Mouse (Mus musculus): ENCODE measurements around the gene Mapt.
"Not testable (repeated sequence)": the region's sequence is repeated elsewhere in the genome, so short reads cannot be mapped to it uniquely, and the experiment has no call there.

Mapt gene

GRCm38 (mm10) chr11:104233574-104234206 lies 2.5 kb downstream of the Mapt start:
- peak; percentile 61 for DNase-seq

GRCm38 (mm10) chr11:104234680-104235079 lies 3.5 kb downstream of the Mapt start:
- peak; percentile 37 for DNase-seq

- peak; percentile 56 for DNase-seq
These were observed 4.7 kb downstream of the Mapt start for GRCm38 (mm10) chr11:104235881-104236280.

GRCm38 (mm10) chr11:104237226-104237625 lies 6.0 kb downstream of the Mapt start:
- peak; percentile 93 for DNase-seq

- DNase-seq: peak; percentile 24
These were observed 7.0 kb downstream of the Mapt start for GRCm38 (mm10) chr11:104237958-104238747.

GRCm38 (mm10) chr11:104245478-104245877 lies 14.3 kb downstream of the Mapt start:
- not testable (repeated sequence) for DNase-seq

- no peak for DNase-seq
These were observed 15.0 kb downstream of the Mapt start for GRCm38 (mm10) chr11:104246171-104246694.

GRCm38 (mm10) chr11:104247141-104247717 lies 16.0 kb downstream of the Mapt start:
- DNase-seq: no peak

GRCm38 (mm10) chr11:104249420-104249819 lies 18.2 kb downstream of the Mapt start:
- DNase-seq: no peak

- no peak for DNase-seq
These were observed 19.9 kb downstream of the Mapt start for GRCm38 (mm10) chr11:104251121-104251520.

- no peak for DNase-seq
These were observed 20.9 kb downstream of the Mapt start for GRCm38 (mm10) chr11:104252094-104252493.

- DNase-seq: peak; percentile 84
These were observed 23.3 kb downstream of the Mapt start for GRCm38 (mm10) chr11:104254408-104255039.

- no peak for DNase-seq
These were observed 25.0 kb downstream of the Mapt start for GRCm38 (mm10) chr11:104256179-104256578.

GRCm38 (mm10) chr11:104258991-104259390 lies 27.8 kb downstream of the Mapt start:
- DNase-seq: no peak

GRCm38 (mm10) chr11:104264683-104265082 lies 33.5 kb downstream of the Mapt start:
- no peak for DNase-seq

- no peak for DNase-seq
These were observed 34.5 kb downstream of the Mapt start for GRCm38 (mm10) chr11:104265669-104266068.

GRCm38 (mm10) chr11:104267380-104267779 lies 36.2 kb downstream of the Mapt start:
- peak; percentile 59 for DNase-seq

GRCm38 (mm10) chr11:104269385-104269822 lies 38.2 kb downstream of the Mapt start:
- DNase-seq: peak; percentile 56

GRCm38 (mm10) chr11:104270452-104270851 lies 39.3 kb downstream of the Mapt start:
- DNase-seq: peak; percentile 50

GRCm38 (mm10) chr11:104270876-104271275 lies 39.7 kb downstream of the Mapt start:
- no peak for DNase-seq

- peak; percentile 88 for DNase-seq
These were observed 40.7 kb downstream of the Mapt start for GRCm38 (mm10) chr11:104271876-104272275.

GRCm38 (mm10) chr11:104272352-104272751 lies 41.2 kb downstream of the Mapt start:
- peak; percentile 96 for DNase-seq

- DNase-seq: no peak
These were observed 44.6 kb downstream of the Mapt start for GRCm38 (mm10) chr11:104275765-104276164.

Data from cerebellum, adult 9-11 months (tissue).